Mouse (Mus musculus) thymus, adult 2 months (tissue): Measurements from ENCODE around the gene Pacs2. TPM values are rescaled to one million over a fixed set of nuclear protein-coding genes. Genes with fewer than 3 reads are reported as not detected.

ENCODE experiments used
- DNase-seq: peaks from one replicate; pipeline ENCODE4 v3.0.0; 2021
- H3K27ac ChIP-seq: fragments of 200-500 bp; 2 replicates; pipeline ENCODE4 v1.5.1; 2012; ENCODE audit warnings: low read length, control low read depth; ENCODE audit not compliant: control insufficient read depth, insufficient read depth
- H3K27me3 ChIP-seq: fragments of 200-500 bp; 2 replicates; pipeline ENCODE4 v1.6.1; 2012; ENCODE audit warnings: mild to moderate bottlenecking, low read length, moderate library complexity, mixed read lengths; ENCODE audit not compliant: control insufficient read depth, insufficient read depth
- H3K36me3 ChIP-seq: fragments of 200-500 bp; 2 replicates; pipeline ENCODE4 v1.6.1; 2012; ENCODE audit warnings: mild to moderate bottlenecking, low read length, moderate library complexity; ENCODE audit not compliant: control insufficient read depth, insufficient read depth
- H3K4me1 ChIP-seq: fragments of 200-500 bp; replicated peaks from 2 replicates; pipeline ENCODE4 v1.6.1; 2012; ENCODE audit warnings: low read length; ENCODE audit not compliant: control insufficient read depth, insufficient read depth
- H3K4me3 ChIP-seq: fragments of 200-500 bp; 2 replicates; pipeline ENCODE4 v1.5.1; 2012; ENCODE audit warnings: mild to moderate bottlenecking, low read length, control low read depth, moderate library complexity; ENCODE audit not compliant: control insufficient read depth, insufficient read depth
- CTCF ChIP-seq: fragments of 200-500 bp; IDR thresholded peaks from 2 replicates; pipeline ENCODE4 v1.5.1; 2012; ENCODE audit warnings: mild to moderate bottlenecking, control low read depth, low read length, moderate library complexity, borderline replicate concordance; ENCODE audit not compliant: control insufficient read depth, poor library complexity, insufficient read depth; ENCODE audit errors: extremely low read depth
- POLR2A ChIP-seq: fragments of 200-500 bp; IDR thresholded peaks from 2 replicates; pipeline ENCODE4 v1.6.1; 2012; ENCODE audit warnings: mild to moderate bottlenecking, low read length, control low read depth, moderate library complexity; ENCODE audit not compliant: control insufficient read depth, poor library complexity, insufficient read depth; ENCODE audit errors: extremely low read depth
- WGBS: fragments of 180-500 bp; shearing (Covaris S2); methylation state at CpG from one replicate; pipeline ENCODE4 v1.1.7; 2018; 5-methylcytosine and 5-hydroxymethylcytosine counted together
- polyA plus RNA-seq: library from polyadenylated mRNA; depleted of rRNA; stranded (reverse); fragments of >200 nt; gene quantifications from 2 replicates; pipeline ENCODE4 v1.2.3, GENCODE M21; 2012

The Pacs2 gene
- polyA plus RNA-seq, 1 experiment = 60.3 TPM

GRCm38 (mm10) chr12:113028067-113028466 lies 13.8 kb downstream of the Pacs2 start:
- Histone ChIP-seq H3K36me3 (no peaks in the 10 kb centered on the region), H3K27me3 (no peaks in the 10 kb centered on the region), H3K4me1 (peaks cover 18% of the 10 kb centered on the region), H3K4me3 (no peak overlapping the region), H3K27ac (no peak overlapping the region)
- TF ChIP-seq POLR2A (no peak), CTCF (no peak)
- no peak for DNase-seq
- WGBS = 89% methylated on average over 5 of the region's 5 CpGs

- 88% methylated on average over 9 of the region's 9 CpGs for WGBS
- H3K27ac ChIP-seq = no peak overlapping the region
- no peaks in the 10 kb centered on the region for H3K36me3 ChIP-seq
- DNase-seq = no peak
- TF ChIP-seq POLR2A = no peak
- no peak overlapping the region for H3K4me3 ChIP-seq
- no peaks in the 10 kb centered on the region for H3K27me3 ChIP-seq
- H3K4me1 ChIP-seq = peaks cover 18% of the 10 kb centered on the region
Measured at GRCm38 (mm10) chr12:113028898-113029297, 14.6 kb downstream of the Pacs2 start.

GRCm38 (mm10) chr12:113030046-113030445 lies 15.7 kb downstream of the Pacs2 start:
- no peaks in the 10 kb centered on the region for H3K36me3 ChIP-seq
- 46% methylated on average over 4 of the region's 4 CpGs for WGBS
- TF ChIP-seq CTCF (no peak), POLR2A (no peak)
- no peak for DNase-seq
- no peak overlapping the region for H3K4me3 ChIP-seq
- peaks cover 18% of the 10 kb centered on the region for H3K4me1 ChIP-seq
- H3K27ac ChIP-seq = no peak overlapping the region
- H3K27me3 ChIP-seq = no peaks in the 10 kb centered on the region

GRCm38 (mm10) chr12:113030993-113031392 lies 16.7 kb downstream of the Pacs2 start:
- no peak for DNase-seq
- no peak overlapping the region; the same call in 1 of the 2 replicates for H3K27ac ChIP-seq
- peaks cover 18% of the 10 kb centered on the region for H3K4me1 ChIP-seq
- WGBS = 56% methylated on average over 9 of the region's 9 CpGs
- H3K27me3 ChIP-seq = no peaks in the 10 kb centered on the region
- no peaks in the 10 kb centered on the region for H3K36me3 ChIP-seq
- no peak overlapping the region for H3K4me3 ChIP-seq
- TF ChIP-seq POLR2A = no peak
- TF ChIP-seq CTCF = no peak

- no peak for DNase-seq
- no peak overlapping the region for H3K4me3 ChIP-seq
- TF ChIP-seq POLR2A = no peak
- TF ChIP-seq CTCF = no peak
- peaks cover 18% of the 10 kb centered on the region for H3K4me1 ChIP-seq
- no peaks in the 10 kb centered on the region for H3K27me3 ChIP-seq
- no peak overlapping the region; the same call in 1 of the 2 replicates for H3K27ac ChIP-seq
- 78% methylated on average over 6 of the region's 6 CpGs for WGBS
- no peaks in the 10 kb centered on the region for H3K36me3 ChIP-seq
Measured at GRCm38 (mm10) chr12:113031441-113031840, 17.1 kb downstream of the Pacs2 start.

GRCm38 (mm10) chr12:113032296-113033250 lies 18.3 kb downstream of the Pacs2 start:
- H3K4me1 ChIP-seq = peaks cover 18% of the 10 kb centered on the region
- no peaks in the 10 kb centered on the region for H3K27me3 ChIP-seq
- DNase-seq = no peak
- TF ChIP-seq CTCF = no peak
- TF ChIP-seq POLR2A = no peak
- no peak overlapping the region for H3K4me3 ChIP-seq
- WGBS = 88% methylated on average over 11 of the region's 11 CpGs
- no peaks in the 10 kb centered on the region for H3K36me3 ChIP-seq
- H3K27ac ChIP-seq = no peak overlapping the region
